Mouse (Mus musculus): ENCODE measurements at regions not wholly inside any gene's neighbourhood (a gene's known extent, or its start where the extent isn't known, plus 50 kb on each side); places are given as distances from the start of the nearest gene placed in this dataset.

DNA sequence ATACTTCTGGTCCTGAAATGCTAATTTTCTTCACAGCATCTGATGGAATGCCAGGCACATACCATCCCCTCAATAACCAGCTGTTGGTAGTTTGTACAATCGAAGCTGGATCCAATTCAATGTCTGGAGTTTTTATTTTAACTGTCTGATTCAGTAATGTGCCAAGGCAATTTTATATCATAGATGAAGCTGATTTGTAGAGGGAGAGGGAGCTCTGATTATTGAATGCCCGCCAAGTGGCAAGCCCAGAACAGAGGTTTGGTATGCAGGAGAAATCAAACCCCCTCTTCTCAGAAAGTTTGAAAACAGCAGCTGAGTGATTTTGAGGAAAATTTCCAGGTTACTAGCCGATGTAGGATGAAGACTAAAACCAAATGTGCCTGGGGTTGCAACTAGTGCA is 218.3 kb upstream of the Clnk start:
- Histone ChIP-seq H3K27me3 (ENCODE audit: control insufficient read depth, insufficient read depth, low read length) (no peaks in the 10 kb centered on the region), H3K4me3 (ENCODE audit: control insufficient read depth in 1 of 2, insufficient read depth in 1 of 2, low read depth in 1 of 2, low read length in 2 of 2) (no peak overlapping the region), H3K4me1 (ENCODE audit: control insufficient read depth in 2 of 2, insufficient read depth in 2 of 2, low read length in 2 of 2) (no peaks in the 10 kb centered on the region), H3K9me3 (ENCODE audit: control insufficient read depth, low read length) (no peaks in the 10 kb centered on the region), H3K9ac (ENCODE audit: low read length) (no peak overlapping the region), H3K27ac (replicated peaks in 1 of 2; ENCODE audit: control insufficient read depth in 1 of 2, insufficient read depth in 1 of 2, low read depth in 2 of 2, low read length in 2 of 2) (no peak overlapping the region), H3K4me2 (ENCODE audit: low read length) (no peak overlapping the region), H3K36me3 (ENCODE audit: control insufficient read depth, insufficient read depth, low read length) (no peaks in the 10 kb centered on the region)
- 66% methylated on average over 3 of the region's 3 CpGs for WGBS
- ATAC-seq (ENCODE audit: insufficient number of reproducible peaks, insufficient read depth, low FRiP score, low read depth): no peak

DNA sequence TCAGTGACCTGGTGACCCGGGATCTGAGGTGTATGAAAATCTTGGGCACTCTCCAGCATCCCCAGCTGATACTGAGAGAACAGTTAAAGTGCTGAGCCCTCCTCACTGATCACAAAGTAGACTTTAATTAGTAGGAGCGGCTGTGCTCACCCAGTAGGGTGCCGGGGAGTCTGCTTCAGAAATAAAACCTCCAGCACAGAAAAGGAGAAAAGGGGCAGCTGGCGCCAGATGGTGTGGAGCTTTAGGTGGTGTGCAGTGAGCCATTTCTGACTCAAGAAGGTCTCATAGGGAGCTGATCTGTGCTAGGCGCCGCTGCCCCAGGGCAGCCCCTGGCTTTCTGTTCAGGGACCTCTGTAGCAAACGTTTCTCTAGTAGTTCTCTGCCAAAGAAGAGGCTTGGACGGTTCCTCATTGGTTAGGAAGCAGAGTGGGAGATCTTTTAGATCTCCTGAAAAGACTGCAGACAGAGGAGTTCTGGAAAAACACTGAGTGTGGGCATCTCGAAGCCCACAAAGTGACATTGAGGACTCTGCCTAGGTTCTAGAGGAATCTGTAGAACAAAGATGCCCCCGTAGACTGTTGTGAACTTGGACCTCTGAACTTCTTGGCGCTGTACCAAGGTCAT is 200.1 kb upstream of the Clnk start:
- Histone ChIP-seq H3K27ac (replicated peaks in 1 of 2; ENCODE audit: control insufficient read depth in 1 of 2, insufficient read depth in 1 of 2, low read depth in 2 of 2, low read length in 2 of 2) (no peak overlapping the region), H3K9ac (ENCODE audit: low read length) (no peak overlapping the region), H3K4me1 (ENCODE audit: control insufficient read depth in 2 of 2, insufficient read depth in 2 of 2, low read length in 2 of 2) (no peaks in the 10 kb centered on the region), H3K4me2 (ENCODE audit: low read length) (no peak overlapping the region), H3K27me3 (ENCODE audit: control insufficient read depth, insufficient read depth, low read length) (no peaks in the 10 kb centered on the region), H3K4me3 (ENCODE audit: control insufficient read depth in 1 of 2, insufficient read depth in 1 of 2, low read depth in 1 of 2, low read length in 2 of 2) (no peak overlapping the region), H3K36me3 (ENCODE audit: control insufficient read depth, insufficient read depth, low read length) (no peaks in the 10 kb centered on the region), H3K9me3 (ENCODE audit: control insufficient read depth, low read length) (peaks cover 3% of the 10 kb centered on the region; the same call in 1 of the 2 replicates)
- no peak for ATAC-seq (ENCODE audit: insufficient number of reproducible peaks, insufficient read depth, low FRiP score, low read depth)
- 53% methylated on average over 11 of the region's 11 CpGs for WGBS

DNA sequence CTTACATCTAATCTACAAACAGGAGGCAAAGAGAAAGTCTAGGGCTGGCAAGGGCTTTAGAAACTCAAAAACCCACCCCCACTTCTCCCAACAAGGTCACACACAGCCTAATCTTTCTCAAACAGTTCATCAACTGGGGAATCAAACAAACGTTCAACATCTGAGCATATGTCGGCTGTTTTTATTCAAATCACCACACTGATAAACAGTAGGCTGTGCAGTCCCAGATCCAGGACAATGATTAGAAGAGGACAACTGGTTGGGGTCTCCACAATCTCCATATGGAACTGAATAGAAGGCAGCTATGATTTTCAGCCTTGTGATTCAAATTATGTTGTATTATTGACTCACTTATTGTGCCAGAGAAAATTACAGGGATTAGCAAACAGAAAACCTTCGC is 193.1 kb upstream of the Clnk start:
- Histone ChIP-seq H3K4me3 (ENCODE audit: control insufficient read depth in 1 of 2, insufficient read depth in 1 of 2, low read depth in 1 of 2, low read length in 2 of 2) (no peak overlapping the region), H3K9ac (ENCODE audit: low read length) (no peak overlapping the region), H3K9me3 (ENCODE audit: control insufficient read depth, low read length) (peaks cover 3% of the 10 kb centered on the region; the same call in 1 of the 2 replicates), H3K4me2 (ENCODE audit: low read length) (no peak overlapping the region), H3K36me3 (ENCODE audit: control insufficient read depth, insufficient read depth, low read length) (no peaks in the 10 kb centered on the region), H3K27me3 (ENCODE audit: control insufficient read depth, insufficient read depth, low read length) (no peaks in the 10 kb centered on the region), H3K27ac (replicated peaks in 1 of 2; ENCODE audit: control insufficient read depth in 1 of 2, insufficient read depth in 1 of 2, low read depth in 2 of 2, low read length in 2 of 2) (no peak overlapping the region), H3K4me1 (ENCODE audit: control insufficient read depth in 2 of 2, insufficient read depth in 2 of 2, low read length in 2 of 2) (no peaks in the 10 kb centered on the region)
- ATAC-seq (ENCODE audit: insufficient number of reproducible peaks, insufficient read depth, low FRiP score, low read depth): no peak
- 75% methylated on average over 3 of the region's 3 CpGs for WGBS

DNA sequence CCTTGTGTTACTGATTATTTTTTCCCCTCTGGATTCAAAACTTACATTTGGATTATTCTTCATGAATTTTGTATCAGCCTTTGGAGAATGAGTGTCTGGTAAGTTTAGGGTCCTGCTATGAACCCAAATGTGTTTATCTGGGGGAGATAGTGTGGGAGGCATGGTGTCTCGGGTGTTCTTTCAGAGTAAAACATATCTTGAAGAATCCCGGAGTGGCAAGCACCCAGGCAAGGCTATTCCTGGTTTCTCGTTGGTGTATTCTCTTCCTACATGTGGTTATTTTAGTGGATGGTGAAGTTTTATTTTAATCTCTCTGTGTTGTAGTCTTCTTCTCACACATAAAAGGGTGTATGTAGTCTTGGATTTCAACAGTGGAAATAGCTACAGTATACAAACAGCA is 186.4 kb upstream of the Clnk start:
- 70% methylated on average over 3 of the region's 3 CpGs for WGBS
- no peak overlapping the region for H3K9ac ChIP-seq (ENCODE audit: low read length)

DNA sequence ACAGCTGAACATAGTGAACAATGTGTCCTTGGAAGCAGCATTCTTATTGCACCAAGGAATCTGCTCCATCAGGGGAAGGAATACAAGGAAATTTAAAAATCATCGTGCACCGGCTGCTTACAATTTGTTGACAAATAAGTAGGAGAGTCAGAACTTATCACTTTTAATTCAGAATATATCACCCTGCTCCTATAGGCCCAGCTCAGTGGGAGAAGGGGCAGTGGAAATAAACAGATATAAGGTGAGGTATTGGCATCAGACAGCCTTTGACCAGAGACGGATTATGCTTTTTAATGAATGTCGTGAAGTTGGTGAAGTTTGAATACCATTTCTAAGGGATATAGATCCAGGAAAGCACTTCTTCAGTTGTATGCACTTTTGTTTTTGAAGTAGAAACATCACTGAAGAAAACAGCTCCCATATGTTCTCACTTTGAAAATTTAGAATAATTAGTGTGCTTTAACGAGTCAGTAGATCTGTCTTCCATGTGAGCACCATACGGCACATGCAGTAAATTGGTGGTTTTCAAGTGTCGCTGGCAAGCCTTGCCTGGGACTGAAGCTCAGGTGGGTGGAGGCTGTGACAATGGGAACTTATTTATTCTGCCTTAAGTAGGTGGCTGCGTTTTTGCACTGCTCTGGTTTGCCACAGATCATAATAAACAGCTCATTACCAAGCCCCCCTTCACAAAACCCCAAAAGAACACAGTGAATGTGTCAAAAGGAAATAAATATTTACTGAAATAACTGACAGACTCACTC is 176.1 kb upstream of the Clnk start:
- WGBS: 83% methylated on average over 8 of the region's 8 CpGs
- ATAC-seq (ENCODE audit: insufficient number of reproducible peaks, insufficient read depth, low FRiP score, low read depth): no peak
- no peaks in the 10 kb centered on the region for H3K4me1 ChIP-seq (ENCODE audit: control insufficient read depth in 2 of 2, insufficient read depth in 2 of 2, low read length in 2 of 2)

More for the DNA sequence above, 186.4 kb upstream of the Clnk start:
- Histone ChIP-seq H3K27me3 (ENCODE audit: control insufficient read depth, insufficient read depth, low read length) (no peaks in the 10 kb centered on the region), H3K9me3 (ENCODE audit: control insufficient read depth, low read length) (no peaks in the 10 kb centered on the region), H3K27ac (replicated peaks in 1 of 2; ENCODE audit: control insufficient read depth in 1 of 2, insufficient read depth in 1 of 2, low read depth in 2 of 2, low read length in 2 of 2) (no peak overlapping the region), H3K36me3 (ENCODE audit: control insufficient read depth, insufficient read depth, low read length) (no peaks in the 10 kb centered on the region), H3K4me3 (ENCODE audit: control insufficient read depth in 1 of 2, insufficient read depth in 1 of 2, low read depth in 1 of 2, low read length in 2 of 2) (no peak overlapping the region), H3K4me2 (ENCODE audit: low read length) (no peak overlapping the region), H3K4me1 (ENCODE audit: control insufficient read depth in 2 of 2, insufficient read depth in 2 of 2, low read length in 2 of 2) (no peaks in the 10 kb centered on the region)
- ATAC-seq (ENCODE audit: insufficient number of reproducible peaks, insufficient read depth, low FRiP score, low read depth): no peak

DNA sequence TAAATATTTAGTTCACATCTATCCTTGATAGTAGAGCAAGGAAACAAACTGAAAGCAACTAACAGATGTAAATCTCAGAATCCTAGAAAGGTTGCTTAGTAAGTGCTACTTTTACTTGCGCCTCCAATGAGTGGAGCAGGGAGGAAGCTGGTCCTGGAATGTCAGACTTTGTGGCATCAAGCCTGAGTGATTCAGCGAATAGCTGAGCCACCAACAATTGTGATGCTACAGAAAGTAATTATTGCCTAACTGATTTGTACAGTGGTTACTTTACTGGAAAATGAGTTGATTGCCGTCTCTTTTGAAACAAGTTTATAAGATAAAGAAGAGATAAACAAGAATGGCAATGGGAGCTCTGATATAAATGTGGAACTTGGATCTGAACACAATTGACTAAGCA is 173.9 kb upstream of the Clnk start:
- WGBS: 77% methylated on average over 3 of the region's 3 CpGs
- no peak overlapping the region for H3K4me2 ChIP-seq (ENCODE audit: low read length)
- no peaks in the 10 kb centered on the region for H3K4me1 ChIP-seq (ENCODE audit: control insufficient read depth in 2 of 2, insufficient read depth in 2 of 2, low read length in 2 of 2)

More for the DNA sequence above, 176.1 kb upstream of the Clnk start:
- Histone ChIP-seq H3K36me3 (ENCODE audit: control insufficient read depth, insufficient read depth, low read length) (no peaks in the 10 kb centered on the region), H3K9ac (ENCODE audit: low read length) (no peak overlapping the region), H3K4me3 (ENCODE audit: control insufficient read depth in 1 of 2, insufficient read depth in 1 of 2, low read depth in 1 of 2, low read length in 2 of 2) (no peak overlapping the region), H3K27ac (replicated peaks in 1 of 2; ENCODE audit: control insufficient read depth in 1 of 2, insufficient read depth in 1 of 2, low read depth in 2 of 2, low read length in 2 of 2) (no peak overlapping the region), H3K27me3 (ENCODE audit: control insufficient read depth, insufficient read depth, low read length) (no peaks in the 10 kb centered on the region), H3K9me3 (ENCODE audit: control insufficient read depth, low read length) (0 out of 2 replicates have a peak, but pooled peaks cover 2% of the 10 kb centered on the region), H3K4me2 (ENCODE audit: low read length) (no peak overlapping the region)

DNA sequence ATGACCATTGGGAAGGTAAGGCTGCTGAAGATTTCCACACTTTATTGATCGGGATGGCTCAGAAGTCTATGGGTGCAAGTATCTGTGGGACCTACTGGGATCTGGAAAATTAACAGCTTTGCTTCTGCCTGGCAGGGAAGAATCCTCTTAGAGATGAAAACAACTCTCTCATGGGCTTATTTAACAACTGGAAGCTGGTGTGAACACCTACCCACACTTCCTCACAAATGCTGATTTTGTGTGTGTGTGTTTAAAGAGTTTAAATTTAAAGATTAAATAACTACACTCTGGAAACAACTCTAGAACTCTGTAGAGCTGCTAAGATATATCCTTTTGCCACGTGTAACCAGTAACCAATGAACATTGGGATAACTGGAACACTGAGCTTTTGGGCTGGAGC is 172.5 kb upstream of the Clnk start:
- Histone ChIP-seq H3K4me1 (ENCODE audit: control insufficient read depth in 2 of 2, insufficient read depth in 2 of 2, low read length in 2 of 2) (no peaks in the 10 kb centered on the region), H3K4me3 (ENCODE audit: control insufficient read depth in 1 of 2, insufficient read depth in 1 of 2, low read depth in 1 of 2, low read length in 2 of 2) (no peak overlapping the region), H3K36me3 (ENCODE audit: control insufficient read depth, insufficient read depth, low read length) (no peaks in the 10 kb centered on the region), H3K27me3 (ENCODE audit: control insufficient read depth, insufficient read depth, low read length) (no peaks in the 10 kb centered on the region), H3K9me3 (ENCODE audit: control insufficient read depth, low read length) (0 out of 2 replicates have a peak, but pooled peaks cover 2% of the 10 kb centered on the region), H3K4me2 (ENCODE audit: low read length) (no peak overlapping the region), H3K9ac (ENCODE audit: low read length) (no peak overlapping the region), H3K27ac (replicated peaks in 1 of 2; ENCODE audit: control insufficient read depth in 1 of 2, insufficient read depth in 1 of 2, low read depth in 2 of 2, low read length in 2 of 2) (no peak overlapping the region)
- 62% methylated on average over 2 of the region's 2 CpGs for WGBS
- no peak for ATAC-seq (ENCODE audit: insufficient number of reproducible peaks, insufficient read depth, low FRiP score, low read depth)

More for the DNA sequence above, 173.9 kb upstream of the Clnk start:
- no peak overlapping the region for H3K4me3 ChIP-seq (ENCODE audit: control insufficient read depth in 1 of 2, insufficient read depth in 1 of 2, low read depth in 1 of 2, low read length in 2 of 2)
- no peak overlapping the region for H3K27ac ChIP-seq (replicated peaks in 1 of 2; ENCODE audit: control insufficient read depth in 1 of 2, insufficient read depth in 1 of 2, low read depth in 2 of 2, low read length in 2 of 2)
- 0 out of 2 replicates have a peak, but pooled peaks cover 2% of the 10 kb centered on the region for H3K9me3 ChIP-seq (ENCODE audit: control insufficient read depth, low read length)
- ATAC-seq (ENCODE audit: insufficient number of reproducible peaks, insufficient read depth, low FRiP score, low read depth): no peak
- H3K27me3 ChIP-seq (ENCODE audit: control insufficient read depth, insufficient read depth, low read length): no peaks in the 10 kb centered on the region
- no peak overlapping the region for H3K9ac ChIP-seq (ENCODE audit: low read length)
- H3K36me3 ChIP-seq (ENCODE audit: control insufficient read depth, insufficient read depth, low read length): no peaks in the 10 kb centered on the region

Data from heart, embryonic 14.5 days (tissue).